Mouse (Mus musculus): ENCODE results near the gene Sash1. TPM values are rescaled to one million over a fixed set of nuclear protein-coding genes. Genes with fewer than 3 reads are reported as not detected.

Gene Sash1
- polyA plus RNA-seq, 1 experiment from 2014 or later: 3.3 TPM

DNA sequence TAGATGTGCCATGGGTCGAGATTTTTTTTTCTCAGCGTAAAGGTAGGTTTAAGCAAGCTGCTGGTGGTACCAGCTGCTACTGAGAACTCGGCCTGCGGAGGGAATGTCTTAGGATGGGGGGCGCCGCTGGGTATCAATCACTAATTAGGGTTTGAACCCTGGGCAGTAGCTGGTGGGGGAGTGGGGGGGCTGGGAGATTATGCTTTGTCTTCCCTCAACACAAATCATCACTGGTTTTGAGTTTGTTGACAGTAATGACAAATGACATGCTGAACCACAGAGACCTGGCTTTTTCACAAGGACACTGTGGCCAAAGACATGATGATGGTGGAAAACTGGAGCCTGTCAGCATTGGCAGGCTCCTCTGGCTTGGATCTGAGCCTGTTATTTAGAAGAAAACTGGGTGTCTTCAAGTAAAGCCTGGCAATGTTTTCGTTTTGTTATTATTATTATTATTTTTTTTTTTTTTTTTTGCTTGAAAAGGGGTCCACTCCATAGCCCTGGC lies 191.8 kb downstream of the Sash1 start:
- H3K9ac ChIP-seq (replicated peaks; ENCODE audit: low read length): no peak overlapping the region
- no peak for DNase-seq (ENCODE audit: low spot score)
- H3K36me3 ChIP-seq (replicated peaks; ENCODE audit: control insufficient read depth, insufficient read depth, low read depth, low read length): no peaks in the 10 kb centered on the region
- H3K4me3 ChIP-seq (ENCODE audit: low read depth, low read length): no peak overlapping the region
- no peaks in the 10 kb centered on the region for H3K27me3 ChIP-seq (ENCODE audit: control insufficient read depth, insufficient read depth, low read length)
- H3K4me2 ChIP-seq (ENCODE audit: low read depth, low read length): no peak overlapping the region
- ATAC-seq (replicated peaks; ENCODE audit: insufficient number of reproducible peaks, low FRiP score, low TSS enrichment, low read depth): no peak
- H3K9me3 ChIP-seq (replicated peaks; ENCODE audit: control insufficient read depth, low read length): no peaks in the 10 kb centered on the region
- no peak overlapping the region for H3K27ac ChIP-seq (replicated peaks; ENCODE audit: low read depth, low read length)
- 82% methylated on average over 7 of the region's 7 CpGs for WGBS
- no peaks in the 10 kb centered on the region for H3K4me1 ChIP-seq (ENCODE audit: control insufficient read depth, insufficient read depth, low read length)

DNA sequence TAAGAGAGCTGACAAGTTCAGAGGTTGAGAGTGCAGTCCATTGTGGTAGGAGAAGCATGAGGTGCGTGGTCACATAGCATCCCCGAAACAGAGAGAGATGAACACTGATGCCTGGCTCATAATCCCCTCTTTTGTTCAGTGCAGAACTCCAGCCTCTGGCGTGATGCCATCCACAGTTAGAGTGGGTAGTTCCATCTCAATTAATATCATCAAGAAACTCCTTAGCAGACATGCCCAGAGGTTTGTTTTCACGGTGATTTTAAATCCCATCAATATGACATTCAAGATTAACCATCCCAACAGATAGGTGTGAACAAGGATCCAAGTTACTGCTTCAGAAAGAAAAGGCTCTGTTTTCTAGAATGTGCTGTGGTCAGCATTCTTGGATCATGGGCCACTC lies 192.3 kb downstream of the Sash1 start:
- Histone ChIP-seq H3K4me2 (ENCODE audit: low read depth, low read length) (no peak overlapping the region), H3K4me3 (ENCODE audit: low read depth, low read length) (no peak overlapping the region), H3K9me3 (replicated peaks; ENCODE audit: control insufficient read depth, low read length) (no peaks in the 10 kb centered on the region), H3K27ac (replicated peaks; ENCODE audit: low read depth, low read length) (no peak overlapping the region), H3K9ac (replicated peaks; ENCODE audit: low read length) (no peak overlapping the region), H3K36me3 (replicated peaks; ENCODE audit: control insufficient read depth, insufficient read depth, low read depth, low read length) (no peaks in the 10 kb centered on the region), H3K4me1 (ENCODE audit: control insufficient read depth, insufficient read depth, low read length) (no peaks in the 10 kb centered on the region), H3K27me3 (ENCODE audit: control insufficient read depth, insufficient read depth, low read length) (no peaks in the 10 kb centered on the region)
- ATAC-seq (replicated peaks; ENCODE audit: insufficient number of reproducible peaks, low FRiP score, low TSS enrichment, low read depth) (no peak), DNase-seq (ENCODE audit: low spot score) (no peak)
- WGBS: 80% methylated on average over 4 of the region's 4 CpGs

GRCm38 (mm10) chr10:8692531-8692930 lies 193.3 kb downstream of the Sash1 start:
- no peaks in the 10 kb centered on the region for H3K36me3 ChIP-seq (replicated peaks; ENCODE audit: control insufficient read depth, insufficient read depth, low read depth, low read length)
- no peaks in the 10 kb centered on the region for H3K27me3 ChIP-seq (ENCODE audit: control insufficient read depth, insufficient read depth, low read length)
- WGBS: 93% methylated on average over 2 of the region's 2 CpGs
- DNase-seq (ENCODE audit: low spot score) (no peak), ATAC-seq (replicated peaks; ENCODE audit: insufficient number of reproducible peaks, low FRiP score, low TSS enrichment, low read depth) (no peak)
- H3K4me1 ChIP-seq (ENCODE audit: control insufficient read depth, insufficient read depth, low read length): no peaks in the 10 kb centered on the region
- H3K9ac ChIP-seq (replicated peaks; ENCODE audit: low read length): no peak overlapping the region
- no peak overlapping the region for H3K4me3 ChIP-seq (ENCODE audit: low read depth, low read length)
- no peak overlapping the region for H3K27ac ChIP-seq (replicated peaks; ENCODE audit: low read depth, low read length)
- no peak overlapping the region for H3K4me2 ChIP-seq (ENCODE audit: low read depth, low read length)
- no peaks in the 10 kb centered on the region for H3K9me3 ChIP-seq (replicated peaks; ENCODE audit: control insufficient read depth, low read length)

DNA sequence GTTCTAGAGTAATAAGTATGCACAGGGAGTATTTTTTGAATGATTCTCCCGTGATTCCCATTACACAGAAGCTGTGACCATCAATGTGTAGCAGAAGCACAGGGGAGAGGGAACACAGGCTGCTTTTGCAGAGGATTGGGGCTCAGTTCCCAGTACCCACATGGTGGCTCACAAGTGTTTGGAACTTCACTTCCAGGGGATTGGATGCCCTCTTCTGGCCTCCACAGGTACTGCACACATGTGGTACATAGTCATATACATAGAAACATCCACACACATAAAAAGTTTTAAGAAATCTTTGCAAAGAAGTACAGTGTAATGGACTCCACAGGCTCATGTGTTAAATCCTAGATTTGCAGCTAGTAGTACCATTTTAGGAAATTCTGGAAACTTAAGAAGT lies 199.7 kb downstream of the Sash1 start:
- Histone ChIP-seq H3K4me1 (ENCODE audit: control insufficient read depth, insufficient read depth, low read length) (no peaks in the 10 kb centered on the region), H3K4me3 (ENCODE audit: low read depth, low read length) (no peak overlapping the region), H3K9ac (replicated peaks; ENCODE audit: low read length) (no peak overlapping the region), H3K27me3 (ENCODE audit: control insufficient read depth, insufficient read depth, low read length) (no peaks in the 10 kb centered on the region), H3K9me3 (replicated peaks; ENCODE audit: control insufficient read depth, low read length) (no peaks in the 10 kb centered on the region), H3K4me2 (ENCODE audit: low read depth, low read length) (no peak overlapping the region), H3K27ac (replicated peaks; ENCODE audit: low read depth, low read length) (no peak overlapping the region), H3K36me3 (replicated peaks; ENCODE audit: control insufficient read depth, insufficient read depth, low read depth, low read length) (no peaks in the 10 kb centered on the region; the same call in 1 of the 2 replicates)
- ATAC-seq (replicated peaks; ENCODE audit: insufficient number of reproducible peaks, low FRiP score, low TSS enrichment, low read depth) (no peak), DNase-seq (ENCODE audit: low spot score) (no peak)
- WGBS: 94% methylated on average over 1 of the region's 1 CpGs

GRCm38 (mm10) chr10:8685269-8685668 lies 200.6 kb downstream of the Sash1 start:
- no peak overlapping the region for H3K4me3 ChIP-seq (ENCODE audit: low read depth, low read length)
- H3K4me2 ChIP-seq (ENCODE audit: low read depth, low read length): no peak overlapping the region
- H3K36me3 ChIP-seq (replicated peaks; ENCODE audit: control insufficient read depth, insufficient read depth, low read depth, low read length): no peaks in the 10 kb centered on the region; the same call in 1 of the 2 replicates
- H3K4me1 ChIP-seq (ENCODE audit: control insufficient read depth, insufficient read depth, low read length): no peaks in the 10 kb centered on the region
- WGBS: 92% methylated on average over 7 of the region's 7 CpGs
- no peak overlapping the region for H3K9ac ChIP-seq (replicated peaks; ENCODE audit: low read length)
- DNase-seq (ENCODE audit: low spot score) (no peak), ATAC-seq (replicated peaks; ENCODE audit: insufficient number of reproducible peaks, low FRiP score, low TSS enrichment, low read depth) (no peak)
- no peak overlapping the region for H3K27ac ChIP-seq (replicated peaks; ENCODE audit: low read depth, low read length)
- no peaks in the 10 kb centered on the region for H3K9me3 ChIP-seq (replicated peaks; ENCODE audit: control insufficient read depth, low read length)
- no peaks in the 10 kb centered on the region for H3K27me3 ChIP-seq (ENCODE audit: control insufficient read depth, insufficient read depth, low read length)

- WGBS: 21% methylated on average over 4 of the region's 4 CpGs
- no peaks in the 10 kb centered on the region for H3K27me3 ChIP-seq (ENCODE audit: control insufficient read depth, insufficient read depth, low read length)
- no peak overlapping the region for H3K4me3 ChIP-seq (ENCODE audit: low read depth, low read length)
- H3K27ac ChIP-seq (replicated peaks; ENCODE audit: low read depth, low read length): no peak overlapping the region
- H3K36me3 ChIP-seq (replicated peaks; ENCODE audit: control insufficient read depth, insufficient read depth, low read depth, low read length): no peaks in the 10 kb centered on the region; the same call in 1 of the 2 replicates
- peak; percentile 82 for DNase-seq (ENCODE audit: low spot score)
- no peaks in the 10 kb centered on the region for H3K9me3 ChIP-seq (replicated peaks; ENCODE audit: control insufficient read depth, low read length)
- ATAC-seq (replicated peaks; ENCODE audit: insufficient number of reproducible peaks, low FRiP score, low TSS enrichment, low read depth): no peak
- no peaks in the 10 kb centered on the region for H3K4me1 ChIP-seq (ENCODE audit: control insufficient read depth, insufficient read depth, low read length)
- H3K9ac ChIP-seq (replicated peaks; ENCODE audit: low read length): no peak overlapping the region
- no peak overlapping the region for H3K4me2 ChIP-seq (ENCODE audit: low read depth, low read length)
These were observed 203.0 kb downstream of the Sash1 start for GRCm38 (mm10) chr10:8682900-8683299.

DNA sequence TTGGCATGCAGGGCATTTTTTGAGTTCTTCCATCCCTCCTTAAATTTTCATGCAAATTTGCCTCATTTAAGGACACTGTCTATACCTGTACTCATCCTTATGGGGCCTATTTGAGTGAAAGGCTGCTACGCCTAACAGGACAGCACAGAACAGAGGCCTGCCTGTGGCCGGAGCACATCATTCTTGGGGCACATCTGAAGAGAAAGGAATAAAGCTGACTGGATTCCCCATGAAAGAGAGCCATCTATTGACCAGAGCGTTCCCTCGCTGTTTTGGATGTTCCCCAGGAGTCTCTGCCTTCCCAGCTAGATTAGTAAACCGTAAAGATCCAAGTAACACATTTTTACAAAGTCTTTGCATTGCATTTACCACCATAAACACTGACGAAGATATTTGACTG lies 203.5 kb downstream of the Sash1 start:
- no peak overlapping the region for H3K4me2 ChIP-seq (ENCODE audit: low read depth, low read length)
- no peak overlapping the region for H3K27ac ChIP-seq (replicated peaks; ENCODE audit: low read depth, low read length)
- no peak overlapping the region for H3K9ac ChIP-seq (replicated peaks; ENCODE audit: low read length)
- H3K4me3 ChIP-seq (ENCODE audit: low read depth, low read length): no peak overlapping the region
- ATAC-seq (replicated peaks; ENCODE audit: insufficient number of reproducible peaks, low FRiP score, low TSS enrichment, low read depth) (no peak), DNase-seq (ENCODE audit: low spot score) (no peak)
- H3K4me1 ChIP-seq (ENCODE audit: control insufficient read depth, insufficient read depth, low read length): no peaks in the 10 kb centered on the region
- no peaks in the 10 kb centered on the region for H3K27me3 ChIP-seq (ENCODE audit: control insufficient read depth, insufficient read depth, low read length)
- no peaks in the 10 kb centered on the region; the same call in 1 of the 2 replicates for H3K36me3 ChIP-seq (replicated peaks; ENCODE audit: control insufficient read depth, insufficient read depth, low read depth, low read length)
- 77% methylated on average over 6 of the region's 6 CpGs for WGBS
- no peaks in the 10 kb centered on the region for H3K9me3 ChIP-seq (replicated peaks; ENCODE audit: control insufficient read depth, low read length)

DNA sequence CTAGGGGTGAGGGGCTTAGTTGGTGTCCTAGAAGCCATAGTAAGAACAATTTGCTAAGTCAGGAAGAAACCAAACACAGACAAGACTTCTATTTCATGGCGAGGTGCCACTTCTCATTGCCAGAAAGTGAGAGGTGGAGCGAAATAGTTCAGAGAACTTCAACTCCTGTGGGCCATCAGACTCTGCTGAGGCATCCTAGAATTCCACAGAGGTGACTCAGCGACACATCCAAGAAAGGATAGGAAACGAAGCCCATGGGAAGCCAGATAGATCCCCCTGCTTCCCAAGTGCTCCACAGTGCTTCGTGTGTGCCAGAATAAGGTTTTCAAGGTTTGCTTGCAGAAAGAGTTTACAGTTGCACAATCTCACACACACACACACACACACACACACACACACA lies 209.1 kb downstream of the Sash1 start:
- H3K36me3 ChIP-seq (replicated peaks; ENCODE audit: control insufficient read depth, insufficient read depth, low read depth, low read length): no peaks in the 10 kb centered on the region
- DNase-seq (ENCODE audit: low spot score) (no peak), ATAC-seq (replicated peaks; ENCODE audit: insufficient number of reproducible peaks, low FRiP score, low TSS enrichment, low read depth) (no peak)
- H3K4me1 ChIP-seq (ENCODE audit: control insufficient read depth, insufficient read depth, low read length): no peaks in the 10 kb centered on the region
- no peak overlapping the region for H3K4me3 ChIP-seq (ENCODE audit: low read depth, low read length)
- H3K9ac ChIP-seq (replicated peaks; ENCODE audit: low read length): no peak overlapping the region
- H3K4me2 ChIP-seq (ENCODE audit: low read depth, low read length): no peak overlapping the region
- WGBS: 76% methylated on average over 5 of the region's 5 CpGs
- H3K27ac ChIP-seq (replicated peaks; ENCODE audit: low read depth, low read length): no peak overlapping the region
- H3K27me3 ChIP-seq (ENCODE audit: control insufficient read depth, insufficient read depth, low read length): no peaks in the 10 kb centered on the region
- H3K9me3 ChIP-seq (replicated peaks; ENCODE audit: control insufficient read depth, low read length): no peaks in the 10 kb centered on the region
